Mouse (Mus musculus) right cerebral cortex, postnatal 4 days (tissue): ENCODE data around the gene Nav3.

ENCODE experiments used
- DNase-seq: peaks from one replicate; pipeline ENCODE4 v3.0.0-alpha.2; 2022

Gene Nav3

GRCm38 (mm10) chr10:109793491-109793890 is 662.5 kb downstream of the Nav3 start:
- no peak for DNase-seq

GRCm38 (mm10) chr10:109788728-109789127 is 667.3 kb downstream of the Nav3 start:
- DNase-seq: no peak

GRCm38 (mm10) chr10:109779109-109779508 is 676.9 kb downstream of the Nav3 start:
- DNase-seq: no peak

GRCm38 (mm10) chr10:109769092-109769491 is 686.9 kb downstream of the Nav3 start:
- peak; percentile 7 for DNase-seq

- peak; percentile 83 for DNase-seq
Measured at GRCm38 (mm10) chr10:109765650-109766049, 690.4 kb downstream of the Nav3 start.

GRCm38 (mm10) chr10:109764412-109765101 is 691.4 kb downstream of the Nav3 start:
- DNase-seq: peak; percentile 26

GRCm38 (mm10) chr10:109758921-109759600 is 696.9 kb downstream of the Nav3 start:
- DNase-seq: no peak

- no peak for DNase-seq
Measured at GRCm38 (mm10) chr10:109746901-109747300, 709.1 kb downstream of the Nav3 start.

GRCm38 (mm10) chr10:109741664-109742063 is 714.3 kb downstream of the Nav3 start:
- DNase-seq: no peak

- DNase-seq: no peak
Measured at GRCm38 (mm10) chr10:109740326-109740725, 715.7 kb downstream of the Nav3 start.

GRCm38 (mm10) chr10:109723646-109724045 is 732.4 kb downstream of the Nav3 start:
- DNase-seq: no peak

- DNase-seq: no peak
Measured at GRCm38 (mm10) chr10:109718808-109719207, 737.2 kb downstream of the Nav3 start.

- DNase-seq: no peak
Measured at GRCm38 (mm10) chr10:109718390-109718789, 737.6 kb downstream of the Nav3 start.

- no peak for DNase-seq
Measured at GRCm38 (mm10) chr10:109713001-109713400, 743.0 kb downstream of the Nav3 start.

- no peak for DNase-seq
Measured at GRCm38 (mm10) chr10:109699771-109700335, 756.2 kb downstream of the Nav3 start.

- DNase-seq: no peak
Measured at GRCm38 (mm10) chr10:109690564-109690963, 765.4 kb downstream of the Nav3 start.

- peak; percentile 66 for DNase-seq
Measured at GRCm38 (mm10) chr10:109684109-109685056, 771.6 kb downstream of the Nav3 start.

GRCm38 (mm10) chr10:109672896-109673295 is 783.1 kb downstream of the Nav3 start:
- DNase-seq: no peak

GRCm38 (mm10) chr10:109667453-109667852 is 788.6 kb downstream of the Nav3 start:
- DNase-seq: no peak

GRCm38 (mm10) chr10:109664629-109665317 is 791.2 kb downstream of the Nav3 start:
- peak; percentile 91 for DNase-seq

- DNase-seq: no peak
Measured at GRCm38 (mm10) chr10:109651516-109651915, 804.5 kb downstream of the Nav3 start.

GRCm38 (mm10) chr10:109643598-109643997 is 812.4 kb downstream of the Nav3 start:
- DNase-seq: no peak
